Mouse (Mus musculus) limb, embryonic 13.5 days (tissue): Measurements from ENCODE around the gene Emc8. TPM values are rescaled to one million over a fixed set of nuclear protein-coding genes. Genes with fewer than 3 reads are reported as not detected.
A peak's percentile ranks its signal among the peaks of the same experiment; 100 is the strongest.

Experiments used
- ATAC-seq: fragments of 200-750 bp; cut with Nextera tagmentation; 2 replicates; pipeline ENCODE4 v1.8.0; 2017; ENCODE audit warnings: low read depth, moderate number of reproducible peaks, moderate TSS enrichment; ENCODE audit not compliant: low FRiP score
- H3K27ac ChIP-seq: fragments of 300-500 bp; sonication (generic); 2 replicates; pipeline ENCODE4 v1.5.1; 2015; ENCODE audit warnings: inconsistent platforms, mild to moderate bottlenecking, moderate library complexity
- H3K27me3 ChIP-seq: fragments of 300-500 bp; sonication (generic); 2 replicates; pipeline ENCODE4 v1.6.1; 2015; ENCODE audit warnings: mild to moderate bottlenecking, inconsistent platforms
- H3K36me3 ChIP-seq: fragments of 300-500 bp; sonication (generic); 2 replicates; pipeline ENCODE4 v1.6.1; 2015; ENCODE audit warnings: inconsistent platforms, mild to moderate bottlenecking, moderate library complexity
- H3K4me1 ChIP-seq: fragments of 300-500 bp; sonication (generic); 2 replicates; pipeline ENCODE4 v1.6.1; 2015; ENCODE audit warnings: inconsistent platforms
- H3K4me2 ChIP-seq: fragments of 300-500 bp; sonication (generic); replicated peaks from 2 replicates; pipeline ENCODE4 v1.6.1; 2015; ENCODE audit warnings: inconsistent platforms, mild to moderate bottlenecking, moderate library complexity
- H3K4me3 ChIP-seq: fragments of 300-500 bp; sonication (generic); 2 replicates; pipeline ENCODE4 v1.5.1; 2015; ENCODE audit warnings: moderate library complexity, mild to moderate bottlenecking, inconsistent platforms
- H3K9ac ChIP-seq: fragments of 300-500 bp; sonication (generic); 2 replicates; pipeline ENCODE4 v1.6.1; 2015; ENCODE audit warnings: mild to moderate bottlenecking, inconsistent platforms
- H3K9me3 ChIP-seq: fragments of 300-500 bp; sonication (generic); 2 replicates; pipeline ENCODE4 v1.6.1; 2016; ENCODE audit warnings: inconsistent platforms
- WGBS: fragments of 180-500 bp; shearing (Covaris S2); methylation state at CpG from one replicate; pipeline ENCODE4 v1.1.7; 2015; 5-methylcytosine and 5-hydroxymethylcytosine counted together
- polyA plus RNA-seq: library from polyadenylated mRNA; unstranded; fragments of >200 nt; fragmentation: Nextera tagmentation; extraction: Ambion mirVana; gene quantifications from 2 replicates; pipeline ENCODE4 v1.2.1, GENCODE M21; 2015

Gene Emc8
- polyA plus RNA-seq, 1 experiment from 2014 or later, result 248 TPM

DNA sequence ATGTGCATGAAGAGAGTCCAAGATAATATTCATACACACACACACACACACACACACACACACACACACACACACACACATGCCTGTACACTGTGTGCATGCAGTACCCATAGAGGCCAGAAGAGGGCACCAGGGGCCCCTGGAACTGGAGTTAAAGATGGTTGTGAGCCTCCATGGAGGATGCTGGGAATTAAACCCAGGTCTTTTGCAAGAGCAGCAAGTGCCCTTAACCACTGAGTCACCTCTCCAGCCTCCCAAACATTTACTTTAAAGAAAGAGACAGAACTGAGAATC is 29.6 kb upstream of the Emc8 start:
- H3K27ac ChIP-seq, result no peak overlapping the region
- H3K27me3 ChIP-seq, result peaks cover 25% of the 10 kb centered on the region
- H3K4me3 ChIP-seq, result no peak overlapping the region
- no peaks in the 10 kb centered on the region for H3K36me3 ChIP-seq
- H3K9ac ChIP-seq, result no peak overlapping the region
- H3K4me1 ChIP-seq, result peaks cover 20% of the 10 kb centered on the region
- H3K4me2 ChIP-seq, result no peak overlapping the region
- no peak for ATAC-seq
- H3K9me3 ChIP-seq, result peaks cover 3% of the 10 kb centered on the region; the same call in 1 of the 2 replicates

DNA sequence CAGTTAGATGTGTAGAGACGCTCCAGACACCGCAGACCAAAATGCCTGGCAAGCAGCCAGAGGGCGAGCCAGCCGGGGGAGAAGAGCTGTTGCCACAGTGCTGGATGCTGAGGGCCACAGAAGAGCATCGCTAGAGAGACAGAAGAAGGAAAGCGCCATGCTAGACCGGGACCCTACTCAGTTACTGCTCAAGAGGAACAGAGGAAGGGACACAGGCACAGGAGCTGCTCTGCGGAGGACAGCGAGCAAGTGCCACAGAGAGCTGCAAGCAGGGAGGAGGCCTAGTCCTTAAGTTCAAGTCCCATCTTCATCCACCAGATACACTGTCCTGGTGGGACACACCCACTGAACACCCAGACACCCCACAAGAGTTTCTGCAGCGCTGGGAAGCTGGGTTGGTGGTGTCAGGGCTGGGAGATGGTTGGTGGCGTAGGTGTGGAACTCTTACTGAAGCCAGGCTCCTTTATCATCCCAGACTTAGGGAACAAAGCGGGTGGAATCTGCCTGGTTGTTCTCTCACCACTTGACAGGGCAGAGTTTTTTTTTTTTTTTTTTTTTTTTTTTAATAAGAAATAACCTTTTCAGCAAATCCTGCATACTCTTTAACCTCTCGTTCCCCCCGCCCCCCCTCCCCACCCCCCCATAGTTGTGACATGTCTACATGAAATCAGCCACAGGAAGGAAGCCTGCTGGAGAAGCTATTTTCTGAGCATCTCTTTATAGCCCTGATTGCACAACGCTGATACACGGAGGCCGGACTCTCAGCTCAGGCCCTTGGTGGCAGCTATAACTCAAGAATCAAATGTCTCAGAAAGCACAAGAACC is 29.0 kb upstream of the Emc8 start:
- H3K27ac ChIP-seq, result no peak overlapping the region
- ATAC-seq, result no peak
- no peak overlapping the region for H3K4me3 ChIP-seq
- WGBS, result 83% methylated on average over 17 of the region's 17 CpGs
- H3K36me3 ChIP-seq, result no peaks in the 10 kb centered on the region
- peaks cover 20% of the 10 kb centered on the region for H3K4me1 ChIP-seq
- no peak overlapping the region for H3K4me2 ChIP-seq
- H3K9ac ChIP-seq, result no peak overlapping the region
- H3K9me3 ChIP-seq, result peaks cover 3% of the 10 kb centered on the region; the same call in 1 of the 2 replicates
- peaks cover 21% of the 10 kb centered on the region for H3K27me3 ChIP-seq

DNA sequence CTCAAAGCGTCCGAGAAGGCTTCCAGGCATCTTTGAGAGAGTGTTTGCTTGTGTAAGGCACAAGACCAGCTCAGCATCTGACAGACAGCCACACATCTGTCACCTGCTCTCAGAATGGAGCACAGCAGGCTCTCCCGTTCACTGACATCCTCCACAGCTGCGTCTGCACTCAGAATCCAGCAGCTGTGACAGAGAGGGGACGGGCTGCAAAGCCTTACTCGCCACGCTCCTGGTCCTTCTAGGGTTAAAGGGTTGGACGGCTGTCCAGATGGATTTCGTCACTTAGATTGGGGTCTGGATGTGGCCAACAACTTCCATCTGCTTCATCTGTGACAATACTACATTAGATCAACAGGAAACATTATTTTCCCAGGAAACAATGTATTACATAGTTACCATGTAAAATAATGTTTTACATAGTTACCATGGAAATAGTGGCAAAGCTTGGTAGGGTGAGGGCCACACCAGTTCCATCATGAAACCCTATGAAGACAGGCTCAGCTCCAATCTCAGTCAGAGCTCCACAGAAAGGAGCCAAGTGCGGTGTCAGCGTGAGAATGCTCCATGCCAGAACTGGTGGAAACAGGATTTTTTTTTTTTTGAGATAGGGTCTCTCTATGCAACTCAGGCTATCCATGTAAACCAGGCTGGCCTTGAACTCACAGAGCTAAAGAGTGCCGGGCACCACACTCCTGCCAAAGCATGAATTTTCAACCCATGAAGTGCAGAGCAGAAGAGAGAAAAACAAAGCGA is 28.2 kb upstream of the Emc8 start:
- H3K4me1 ChIP-seq, result peaks cover 20% of the 10 kb centered on the region
- no peaks in the 10 kb centered on the region for H3K36me3 ChIP-seq
- ATAC-seq, result no peak
- H3K27me3 ChIP-seq, result peaks cover 13% of the 10 kb centered on the region
- H3K4me2 ChIP-seq, result no peak overlapping the region
- peaks cover 3% of the 10 kb centered on the region; the same call in 1 of the 2 replicates for H3K9me3 ChIP-seq
- H3K4me3 ChIP-seq, result no peak overlapping the region
- 49% methylated on average over 13 of the region's 13 CpGs for WGBS
- no peak overlapping the region for H3K9ac ChIP-seq
- no peak overlapping the region for H3K27ac ChIP-seq

DNA sequence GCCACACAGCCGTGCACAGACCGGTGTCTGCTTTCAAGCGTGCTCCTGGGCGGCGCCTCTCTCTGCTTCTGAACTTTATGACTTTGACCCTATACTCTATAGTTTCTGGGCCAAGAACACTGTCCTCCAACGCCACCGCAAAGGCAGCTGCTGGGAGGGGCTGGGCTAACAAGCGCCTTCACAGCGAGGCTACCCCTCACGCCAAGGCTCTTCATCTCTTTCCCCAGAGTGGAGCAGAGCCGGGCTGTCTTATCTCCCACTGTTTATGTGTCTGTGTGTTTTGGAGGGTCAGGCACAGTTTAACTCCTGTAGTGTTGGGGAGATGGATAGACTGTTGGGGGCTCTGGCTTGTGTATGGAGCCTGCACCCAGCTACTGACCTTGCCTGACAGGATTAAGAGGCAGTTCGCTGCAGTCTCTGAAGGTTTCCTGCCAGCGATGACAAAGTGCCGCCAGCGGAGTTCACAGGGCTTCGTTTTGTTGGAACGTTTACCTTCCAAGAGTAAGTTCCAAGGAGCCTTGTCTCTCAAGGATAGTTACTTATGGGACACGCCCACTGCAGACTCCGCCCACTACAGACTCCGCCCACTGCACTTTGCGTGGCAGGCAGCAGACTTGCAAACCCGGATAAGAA is 25.6 kb upstream of the Emc8 start:
- Histone ChIP-seq H3K36me3 (no peaks in the 10 kb centered on the region), H3K27ac (no peak overlapping the region), H3K4me3 (no peak overlapping the region), H3K9ac (no peak overlapping the region), H3K4me2 (peak overlapping the region; percentile 19; the same call in 1 of the 2 replicates), H3K27me3 (peaks cover 8% of the 10 kb centered on the region; the same call in 1 of the 2 replicates), H3K4me1 (peaks cover 20% of the 10 kb centered on the region), H3K9me3 (peaks cover 3% of the 10 kb centered on the region; the same call in 1 of the 2 replicates)
- 21% methylated on average over 22 of the region's 22 CpGs for WGBS
- peak; percentile 57; the same call in 1 of the 2 replicates for ATAC-seq

DNA sequence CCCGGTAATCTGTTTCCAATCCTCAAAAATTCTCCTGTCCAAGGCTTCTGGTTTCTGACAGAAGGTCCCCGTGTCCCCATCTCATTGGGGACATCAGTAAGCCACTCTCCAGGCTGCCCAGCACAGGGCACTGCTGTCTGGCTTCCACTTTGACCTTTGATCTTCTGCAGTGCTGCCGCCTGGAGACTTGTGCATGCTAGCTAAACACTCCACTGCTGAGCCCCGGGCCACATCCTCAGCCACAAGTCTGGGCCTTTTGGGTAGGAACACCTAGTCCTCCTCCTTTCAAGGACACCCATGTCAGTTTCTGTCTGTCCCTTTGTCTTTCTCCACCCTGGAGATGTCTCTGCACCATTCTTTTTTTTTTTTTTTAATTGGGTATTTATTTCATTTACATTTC is 24.6 kb upstream of the Emc8 start:
- H3K4me2 ChIP-seq, result no peak overlapping the region
- no peak for ATAC-seq
- no peaks in the 10 kb centered on the region for H3K36me3 ChIP-seq
- 51% methylated on average over 4 of the region's 4 CpGs for WGBS
- H3K4me3 ChIP-seq, result no peak overlapping the region
- H3K9me3 ChIP-seq, result peaks cover 1% of the 10 kb centered on the region; the same call in 1 of the 2 replicates
- no peak overlapping the region for H3K27ac ChIP-seq
- no peak overlapping the region for H3K9ac ChIP-seq
- H3K4me1 ChIP-seq, result peaks cover 20% of the 10 kb centered on the region
- peaks cover 15% of the 10 kb centered on the region; the same call in 1 of the 2 replicates for H3K27me3 ChIP-seq

DNA sequence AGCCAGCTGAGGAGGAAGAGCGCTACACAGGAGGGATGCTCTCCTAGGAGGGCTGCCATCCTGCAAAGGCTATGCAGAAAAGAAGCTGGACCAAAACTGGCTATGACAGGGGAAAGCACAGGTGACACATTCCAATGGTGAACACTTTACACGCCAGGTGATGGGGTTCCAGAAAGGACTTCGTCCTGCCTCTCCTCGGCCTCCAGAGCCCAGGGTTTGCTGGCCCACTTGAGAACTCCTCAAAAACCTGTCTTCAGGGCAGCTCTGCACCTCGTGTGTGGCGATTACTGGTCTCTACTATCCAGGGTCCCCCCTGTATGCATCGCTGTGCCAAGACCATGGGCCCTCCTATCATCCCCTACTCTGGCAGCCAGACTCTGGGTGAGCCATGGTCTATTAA is 20.1 kb upstream of the Emc8 start:
- Histone ChIP-seq H3K27me3 (peaks cover 15% of the 10 kb centered on the region; the same call in 1 of the 2 replicates), H3K4me3 (no peak overlapping the region), H3K4me2 (no peak overlapping the region), H3K4me1 (peaks cover 10% of the 10 kb centered on the region), H3K36me3 (no peaks in the 10 kb centered on the region), H3K9ac (no peak overlapping the region), H3K27ac (no peak overlapping the region), H3K9me3 (no peaks in the 10 kb centered on the region)
- WGBS, result 86% methylated on average over 7 of the region's 7 CpGs
- no peak for ATAC-seq

DNA sequence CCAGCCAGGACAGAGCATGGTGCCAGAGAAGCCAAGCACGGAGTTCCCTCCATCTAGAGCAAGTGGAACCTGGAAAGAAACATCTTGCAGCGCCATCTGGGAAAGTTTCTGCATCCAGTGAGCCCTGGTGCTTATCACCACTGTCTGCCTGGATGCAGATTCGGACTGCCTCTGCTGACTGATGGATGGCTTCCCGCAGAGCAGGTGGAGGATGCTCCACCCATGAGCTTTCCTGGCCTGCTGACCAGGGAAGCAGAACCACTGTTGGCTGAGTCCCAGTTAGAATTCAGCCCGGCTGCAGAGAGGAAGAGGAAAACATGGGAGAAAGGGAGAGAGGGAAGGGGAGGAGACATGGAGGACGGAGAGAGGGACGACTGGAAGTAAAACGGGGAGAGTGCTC is 19.4 kb upstream of the Emc8 start:
- Histone ChIP-seq H3K27me3 (peaks cover 20% of the 10 kb centered on the region; the same call in 1 of the 2 replicates), H3K9me3 (no peaks in the 10 kb centered on the region), H3K4me1 (peaks cover 10% of the 10 kb centered on the region), H3K9ac (no peak overlapping the region), H3K27ac (no peak overlapping the region), H3K4me2 (no peak overlapping the region), H3K4me3 (no peak overlapping the region), H3K36me3 (no peaks in the 10 kb centered on the region)
- ATAC-seq, result no peak
- 67% methylated on average over 8 of the region's 8 CpGs for WGBS

DNA sequence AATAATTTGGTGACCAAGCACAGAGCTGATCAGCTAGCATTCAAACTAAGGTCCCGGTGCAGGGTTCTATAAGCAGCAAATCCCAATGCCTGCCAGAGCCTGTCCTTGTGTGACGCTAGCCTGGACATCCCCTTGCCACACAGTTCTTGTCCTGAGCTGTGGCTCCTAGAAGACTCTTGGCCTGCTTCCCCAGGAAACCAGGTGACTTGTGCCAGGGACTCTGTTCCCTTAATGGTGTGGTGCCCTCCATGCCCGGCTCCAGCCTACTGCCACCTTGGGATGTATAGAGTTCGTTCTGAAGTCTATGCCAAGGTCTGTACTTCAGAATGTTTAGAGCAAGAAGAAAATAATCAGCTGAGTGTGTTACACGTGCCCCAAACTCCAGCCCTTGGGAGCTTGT is 18.2 kb upstream of the Emc8 start:
- Histone ChIP-seq H3K9ac (no peak overlapping the region), H3K27ac (no peak overlapping the region), H3K4me3 (no peak overlapping the region), H3K27me3 (peaks cover 26% of the 10 kb centered on the region; the same call in 1 of the 2 replicates), H3K4me1 (peaks cover 10% of the 10 kb centered on the region), H3K4me2 (no peak overlapping the region), H3K36me3 (no peaks in the 10 kb centered on the region), H3K9me3 (no peaks in the 10 kb centered on the region)
- WGBS, result 75% methylated on average over 5 of the region's 5 CpGs
- ATAC-seq, result no peak

DNA sequence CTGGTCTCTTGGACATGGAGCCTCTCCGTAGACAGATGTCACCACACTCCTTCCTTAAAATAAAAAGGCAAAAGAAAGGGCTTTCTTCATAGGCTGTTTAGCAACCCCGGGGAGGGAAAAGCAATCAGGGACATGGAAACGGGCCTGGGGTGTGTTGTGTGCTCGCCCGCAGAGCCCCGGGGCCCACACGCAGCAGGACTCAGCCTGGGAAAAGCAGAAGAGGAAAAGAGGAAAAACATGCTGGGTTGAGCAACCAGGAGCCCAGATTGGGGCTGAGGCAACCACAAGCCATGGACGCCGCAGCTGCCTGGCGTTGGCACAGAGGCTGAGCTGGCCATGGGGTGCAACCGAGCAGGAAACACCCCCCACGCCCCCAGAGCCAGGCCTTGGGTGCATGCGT is 17.7 kb upstream of the Emc8 start:
- Histone ChIP-seq H3K36me3 (no peaks in the 10 kb centered on the region), H3K4me1 (peaks cover 10% of the 10 kb centered on the region), H3K4me3 (no peak overlapping the region), H3K4me2 (no peak overlapping the region), H3K9ac (no peak overlapping the region), H3K27ac (no peak overlapping the region), H3K27me3 (peaks cover 26% of the 10 kb centered on the region; the same call in 1 of the 2 replicates), H3K9me3 (no peaks in the 10 kb centered on the region)
- ATAC-seq, result no peak
- WGBS, result 87% methylated on average over 13 of the region's 13 CpGs

DNA sequence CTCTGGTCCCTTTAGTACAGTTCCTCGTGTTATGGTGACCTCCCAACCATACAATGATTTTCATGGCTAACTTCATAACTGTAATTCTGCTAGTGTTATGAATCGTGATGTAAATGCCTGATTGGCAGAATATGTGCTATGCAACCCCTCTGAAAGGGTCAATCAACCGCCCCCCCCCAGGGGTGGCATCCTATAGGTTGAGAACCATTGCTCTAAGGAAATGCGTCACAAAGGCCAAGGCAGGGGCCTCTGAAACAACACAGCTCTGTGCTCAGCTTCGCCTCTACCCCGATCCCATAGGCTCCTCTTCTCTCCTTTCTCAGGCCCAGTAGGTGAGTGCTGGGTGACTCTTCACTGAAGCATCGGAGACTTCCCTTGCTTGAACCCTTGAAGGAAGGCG is 17.2 kb upstream of the Emc8 start:
- Histone ChIP-seq H3K4me1 (peaks cover 10% of the 10 kb centered on the region), H3K27ac (peak overlapping the region; percentile 39; the same call in 1 of the 2 replicates), H3K36me3 (no peaks in the 10 kb centered on the region), H3K4me3 (no peak overlapping the region), H3K9me3 (no peaks in the 10 kb centered on the region), H3K27me3 (peaks cover 26% of the 10 kb centered on the region; the same call in 1 of the 2 replicates), H3K4me2 (no peak overlapping the region), H3K9ac (no peak overlapping the region)
- ATAC-seq, result no peak
- WGBS, result 82% methylated on average over 8 of the region's 8 CpGs

DNA sequence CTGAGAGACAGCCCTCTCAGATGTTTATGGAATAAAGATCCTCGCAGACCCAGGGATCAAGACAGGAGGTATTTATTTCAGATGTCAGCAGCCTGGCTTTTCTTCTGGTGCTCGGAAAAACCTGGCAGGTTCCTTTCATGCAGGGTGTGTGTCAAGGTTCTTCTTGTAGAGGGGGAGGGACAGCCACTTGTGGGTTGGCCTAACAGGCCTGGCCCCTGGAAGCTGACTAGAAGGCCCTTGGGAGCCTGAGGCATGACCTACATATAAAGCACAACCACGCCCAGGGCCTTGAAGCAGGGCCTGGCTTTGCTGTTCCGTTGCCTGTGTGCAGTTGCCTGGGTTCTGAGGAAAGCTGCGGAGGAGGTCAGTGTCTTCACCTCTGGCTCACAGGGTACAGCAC is 16.7 kb upstream of the Emc8 start:
- peak; percentile 30; the same call in 1 of the 2 replicates for ATAC-seq
- H3K27ac ChIP-seq, result peak overlapping the region; percentile 39; the same call in 1 of the 2 replicates

DNA sequence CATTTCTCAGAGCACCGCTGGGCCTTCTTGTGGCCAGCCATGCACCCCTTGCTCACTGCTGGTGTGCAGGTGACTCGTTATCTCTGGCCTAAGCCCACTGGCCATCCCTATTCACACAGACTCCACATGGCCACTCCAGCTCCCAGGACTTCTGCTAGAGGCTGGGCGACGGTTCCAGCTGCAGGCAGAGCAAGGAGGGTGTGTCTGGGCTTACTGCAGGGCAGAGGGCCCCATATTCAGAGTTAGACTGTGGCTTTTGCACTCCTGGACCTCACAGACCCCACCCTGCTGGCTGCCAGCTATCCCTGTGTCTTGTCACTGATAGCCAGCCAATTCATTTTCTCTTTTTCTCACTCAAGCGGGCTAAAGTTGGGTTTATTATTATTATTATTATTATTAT is 15.7 kb upstream of the Emc8 start:
- Histone ChIP-seq H3K36me3 (no peaks in the 10 kb centered on the region), H3K4me3 (no peak overlapping the region), H3K9me3 (no peaks in the 10 kb centered on the region), H3K9ac (no peak overlapping the region), H3K27me3 (peaks cover 22% of the 10 kb centered on the region; the same call in 1 of the 2 replicates), H3K27ac (no peak overlapping the region), H3K4me2 (no peak overlapping the region), H3K4me1 (peaks cover 10% of the 10 kb centered on the region)
- 64% methylated on average over 5 of the region's 5 CpGs for WGBS
- no peak for ATAC-seq

More for the DNA sequence above, 16.7 kb upstream of the Emc8 start:
- peaks cover 10% of the 10 kb centered on the region for H3K4me1 ChIP-seq
- H3K4me2 ChIP-seq, result no peak overlapping the region
- H3K9ac ChIP-seq, result peak overlapping the region; percentile 43; the same call in 1 of the 2 replicates
- H3K27me3 ChIP-seq, result peaks cover 22% of the 10 kb centered on the region; the same call in 1 of the 2 replicates
- no peak overlapping the region for H3K4me3 ChIP-seq
- no peaks in the 10 kb centered on the region for H3K36me3 ChIP-seq
- 42% methylated on average over 5 of the region's 5 CpGs for WGBS
- no peaks in the 10 kb centered on the region for H3K9me3 ChIP-seq
